8 mouse cellular contexts compared by ENCODE assay signal in the genomic region with DNA sequence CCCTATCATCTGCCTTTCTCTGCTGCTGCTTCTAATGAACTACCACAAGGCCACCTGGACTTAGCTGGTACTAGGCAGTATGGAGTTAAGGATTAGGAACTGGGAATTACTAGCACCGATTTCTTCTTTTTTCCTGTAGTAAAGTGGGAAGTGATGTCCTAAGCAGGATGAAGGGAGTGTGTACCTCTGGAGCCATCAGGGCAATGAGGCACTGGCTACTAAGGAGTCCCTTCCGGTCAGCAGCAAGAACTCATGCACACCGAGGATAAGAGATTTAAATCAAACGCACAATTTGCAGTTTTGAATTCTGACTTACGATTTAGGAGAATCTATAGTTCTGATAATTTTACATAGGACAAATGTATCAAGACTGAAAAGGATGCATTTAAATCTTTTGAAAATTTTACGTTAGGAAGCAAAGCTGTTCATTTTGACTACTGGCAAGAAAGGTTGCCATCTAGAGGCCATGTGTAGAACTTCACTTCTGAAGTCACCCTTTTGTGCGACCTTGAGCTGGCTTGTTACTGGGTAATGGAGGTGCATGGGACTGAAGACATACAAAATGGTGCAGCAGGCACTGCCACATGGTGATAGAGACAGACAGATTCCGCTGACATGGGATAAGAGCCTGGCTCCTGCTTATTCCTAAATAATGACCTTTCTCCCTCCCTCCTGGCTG.
DNase-seq lines count a peak whose midpoint lies in the region; ATAC-seq and TF ChIP-seq lines count a peak whose summit lies in the region.

No protein-coding gene starts in this region.

- 0 out of 2 replicates have a peak, but pooled peaks cover 8% of the 10 kb centered on the region for H3K4me1 ChIP-seq in embryonic facial prominence, embryonic 10.5 days

- H3K36me3 ChIP-seq in embryonic facial prominence, embryonic 10.5 days (replicated peaks): no peaks in the 10 kb centered on the region

- WGBS in embryonic facial prominence, embryonic 10.5 days: 64% methylated on average over 8 of the region's 8 CpGs

- TF ChIP-seq CTCF in layer of hippocampus, adult 2 months (conservative IDR thresholded peaks at IDR 0.05): peak; percentile 95
- TF ChIP-seq CTCF in Patski (IDR thresholded peaks at IDR 0.05): peak; percentile 65

- H3K27me3 ChIP-seq in Patski: no peaks in the 10 kb centered on the region
- H3K27me3 ChIP-seq in embryonic facial prominence, embryonic 10.5 days (replicated peaks; ENCODE audit: low read depth, poor library complexity, severe bottlenecking): no peaks in the 10 kb centered on the region

- POLR2A ChIA-PET in Patski (lab: Charles Lee): no interaction called here

- ATAC-seq in Patski: peak; percentile 73

- H3K4me3 ChIP-seq in layer of hippocampus, adult 2 months: no peak overlapping the region
- H3K4me3 ChIP-seq in embryonic facial prominence, embryonic 10.5 days: no peak overlapping the region

- H3K27ac ChIP-seq in layer of hippocampus, adult 2 months: no peak overlapping the region
- no peak overlapping the region for H3K27ac ChIP-seq in embryonic facial prominence, embryonic 10.5 days (replicated peaks)

- in situ Hi-C loops in Patski (cut with MboI; ENCODE audit: low pct_unique_long_range_greater_than_20kb): no loop called here

- no peaks in the 10 kb centered on the region for H3K9me3 ChIP-seq in embryonic facial prominence, embryonic 10.5 days

- DNase-seq in layer of hippocampus, adult 2 months (ENCODE audit: low spot score in 2 of 2): peak; percentile 15 to 50
- DNase-seq in layer of hippocampus, postnatal 36 days: no peak
- no peak for DNase-seq in Patski (ENCODE audit: low read depth, low spot score)
- peak; percentile 31 for DNase-seq in embryonic facial prominence, embryonic 10.5 days (ENCODE audit: low spot score)
- DNase-seq in kidney, adult 9 months: peak; percentile 64
- peak; percentile 64 for DNase-seq in mesoderm, embryonic 11.5 days (ENCODE audit: low read depth, low spot score)
- DNase-seq in spleen, adult 12 weeks (ENCODE audit: low spot score): no peak
- DNase-seq in spleen, postnatal 14 days (ENCODE audit: low spot score in 2 of 2): no peak

- CTCF ChIA-PET in Patski (lab: Charles Lee): interaction anchor here (0.7 to 0.9 kb wide), 4 partner anchors 13 to 361 kb away, joined by 3 read pairs; no protein-coding TSS in a partner anchor

Comparison
In these comparisons a context has a peak if more than half of its experiments do, and no peak if none do; other contexts are left out.
1. DNase-seq: peak in layer of hippocampus, adult 2 months (2 of 2), embryonic facial prominence, embryonic 10.5 days (single experiment), kidney, adult 9 months (single experiment) and mesoderm, embryonic 11.5 days (single experiment); none in layer of hippocampus, postnatal 36 days (0 of 2), Patski (single experiment), spleen, adult 12 weeks (single experiment) and spleen, postnatal 14 days (0 of 2).